Mouse (Mus musculus): ENCODE measurements around the gene Rpa1. TPM values are rescaled to one million over a fixed set of nuclear protein-coding genes. Genes with fewer than 3 reads are reported as not detected.

The Rpa1 gene
- polyA plus RNA-seq, 1 experiment: 43.2 TPM

- H3K27ac ChIP-seq (ENCODE audit: insufficient read depth, low read depth, low read length): no peak overlapping the region
- TF ChIP-seq CTCF (IDR thresholded peaks at IDR 0.05; ENCODE audit: low read depth, low read length): no peak
- TF ChIP-seq POLR2A (IDR thresholded peaks at IDR 0.05; ENCODE audit: borderline replicate concordance, low read depth, low read length): no peak
- no peak overlapping the region for H3K4me3 ChIP-seq (ENCODE audit: insufficient read depth, low read length)
- H3K4me1 ChIP-seq (ENCODE audit: control insufficient read depth, insufficient read depth, low read length): no peaks in the 10 kb centered on the region
Observed at GRCm38 (mm10) chr11:75280435-75281001, 67.6 kb downstream of the Rpa1 start.

GRCm38 (mm10) chr11:75280066-75280410, 68.1 kb downstream of the Rpa1 start:
- H3K4me3 ChIP-seq (ENCODE audit: insufficient read depth, low read length): no peak overlapping the region
- no peak for TF ChIP-seq POLR2A (IDR thresholded peaks at IDR 0.05; ENCODE audit: borderline replicate concordance, low read depth, low read length)
- no peak for TF ChIP-seq CTCF (IDR thresholded peaks at IDR 0.05; ENCODE audit: low read depth, low read length)
- H3K27ac ChIP-seq (ENCODE audit: insufficient read depth, low read depth, low read length): no peak overlapping the region
- H3K4me1 ChIP-seq (ENCODE audit: control insufficient read depth, insufficient read depth, low read length): no peaks in the 10 kb centered on the region

GRCm38 (mm10) chr11:75279342-75280065, 68.6 kb downstream of the Rpa1 start:
- no peak for TF ChIP-seq POLR2A (IDR thresholded peaks at IDR 0.05; ENCODE audit: borderline replicate concordance, low read depth, low read length)
- TF ChIP-seq CTCF (IDR thresholded peaks at IDR 0.05; ENCODE audit: low read depth, low read length): no peak
- no peaks in the 10 kb centered on the region for H3K4me1 ChIP-seq (ENCODE audit: control insufficient read depth, insufficient read depth, low read length)
- no peak overlapping the region for H3K27ac ChIP-seq (ENCODE audit: insufficient read depth, low read depth, low read length)
- no peak overlapping the region for H3K4me3 ChIP-seq (ENCODE audit: insufficient read depth, low read length)

GRCm38 (mm10) chr11:75279013-75279341, 69.1 kb downstream of the Rpa1 start:
- Histone ChIP-seq H3K4me1 (ENCODE audit: control insufficient read depth, insufficient read depth, low read length) (no peaks in the 10 kb centered on the region), H3K27ac (ENCODE audit: insufficient read depth, low read depth, low read length) (no peak overlapping the region), H3K4me3 (ENCODE audit: insufficient read depth, low read length) (no peak overlapping the region)
- no peak for TF ChIP-seq POLR2A (IDR thresholded peaks at IDR 0.05; ENCODE audit: borderline replicate concordance, low read depth, low read length)
- TF ChIP-seq CTCF (IDR thresholded peaks at IDR 0.05; ENCODE audit: low read depth, low read length): no peak

GRCm38 (mm10) chr11:75278115-75278514, 70.0 kb downstream of the Rpa1 start:
- no peak overlapping the region for H3K4me3 ChIP-seq (ENCODE audit: insufficient read depth, low read length)
- H3K27ac ChIP-seq (ENCODE audit: insufficient read depth, low read depth, low read length): no peak overlapping the region
- no peaks in the 10 kb centered on the region for H3K4me1 ChIP-seq (ENCODE audit: control insufficient read depth, insufficient read depth, low read length)
- no peak for TF ChIP-seq POLR2A (IDR thresholded peaks at IDR 0.05; ENCODE audit: borderline replicate concordance, low read depth, low read length)

GRCm38 (mm10) chr11:75275035-75275434, 73.1 kb downstream of the Rpa1 start:
- Histone ChIP-seq H3K4me1 (ENCODE audit: control insufficient read depth, insufficient read depth, low read length) (0 out of 2 replicates have a peak, but pooled peaks cover 3% of the 10 kb centered on the region), H3K4me3 (ENCODE audit: insufficient read depth, low read length) (no peak overlapping the region), H3K27ac (ENCODE audit: insufficient read depth, low read depth, low read length) (no peak overlapping the region)
- TF ChIP-seq POLR2A (IDR thresholded peaks at IDR 0.05; ENCODE audit: borderline replicate concordance, low read depth, low read length): no peak
- TF ChIP-seq CTCF (IDR thresholded peaks at IDR 0.05; ENCODE audit: low read depth, low read length): no peak

- Histone ChIP-seq H3K4me3 (ENCODE audit: insufficient read depth, low read length) (no peak overlapping the region), H3K4me1 (ENCODE audit: control insufficient read depth, insufficient read depth, low read length) (peaks cover 12% of the 10 kb centered on the region), H3K27ac (ENCODE audit: insufficient read depth, low read depth, low read length) (no peak overlapping the region)
- TF ChIP-seq CTCF (IDR thresholded peaks at IDR 0.05; ENCODE audit: low read depth, low read length): no peak
Observed at GRCm38 (mm10) chr11:75273466-75273865, 74.7 kb downstream of the Rpa1 start.

GRCm38 (mm10) chr11:75270985-75271434, 77.1 kb downstream of the Rpa1 start:
- Histone ChIP-seq H3K27ac (ENCODE audit: insufficient read depth, low read depth, low read length) (no peak overlapping the region), H3K4me1 (ENCODE audit: control insufficient read depth, insufficient read depth, low read length) (peaks cover 23% of the 10 kb centered on the region), H3K4me3 (ENCODE audit: insufficient read depth, low read length) (no peak overlapping the region)
- TF ChIP-seq POLR2A (IDR thresholded peaks at IDR 0.05; ENCODE audit: borderline replicate concordance, low read depth, low read length) (no peak), CTCF (IDR thresholded peaks at IDR 0.05; ENCODE audit: low read depth, low read length) (no peak)

- H3K27ac ChIP-seq (ENCODE audit: insufficient read depth, low read depth, low read length): no peak overlapping the region
- peaks cover 23% of the 10 kb centered on the region for H3K4me1 ChIP-seq (ENCODE audit: control insufficient read depth, insufficient read depth, low read length)
- no peak for TF ChIP-seq POLR2A (IDR thresholded peaks at IDR 0.05; ENCODE audit: borderline replicate concordance, low read depth, low read length)
- no peak; the same call in 1 of the 2 replicates for TF ChIP-seq CTCF (IDR thresholded peaks at IDR 0.05; ENCODE audit: low read depth, low read length)
- H3K4me3 ChIP-seq (ENCODE audit: insufficient read depth, low read length): no peak overlapping the region
Observed at GRCm38 (mm10) chr11:75270276-75270984, 77.7 kb downstream of the Rpa1 start.

GRCm38 (mm10) chr11:75269213-75269612, 78.9 kb downstream of the Rpa1 start:
- Histone ChIP-seq H3K4me1 (ENCODE audit: control insufficient read depth, insufficient read depth, low read length) (peaks cover 23% of the 10 kb centered on the region), H3K27ac (ENCODE audit: insufficient read depth, low read depth, low read length) (no peak overlapping the region)
- no peak for TF ChIP-seq CTCF (IDR thresholded peaks at IDR 0.05; ENCODE audit: low read depth, low read length)
- TF ChIP-seq POLR2A (IDR thresholded peaks at IDR 0.05; ENCODE audit: borderline replicate concordance, low read depth, low read length): no peak

More at GRCm38 (mm10) chr11:75269213-75269612, 78.9 kb downstream of the Rpa1 start:
- H3K4me3 ChIP-seq (ENCODE audit: insufficient read depth, low read length): no peak overlapping the region

Measured in bone marrow macrophage, adult 2 months (primary cell).